Mouse (Mus musculus) C2C12 (cell line): ENCODE measurements at regions not wholly inside any gene's neighbourhood (a gene's known extent, or its start where the extent isn't known, plus 50 kb on each side); places are given as distances from the start of the nearest gene placed in this dataset.
A peak's percentile ranks its signal among the peaks of the same experiment; 100 is the strongest.

Source experiments
- H3K27me3 ChIP-seq: one replicate; pipeline ENCODE4 v1.6.1; 2011; ENCODE audit not compliant: control insufficient read depth, insufficient read depth, insufficient read length
- H3K36me3 ChIP-seq: one replicate; pipeline ENCODE4 v1.6.1; 2011; ENCODE audit not compliant: control insufficient read depth, insufficient read depth
- H3K4me3 ChIP-seq: one replicate; pipeline ENCODE4 v1.5.1; 2011; ENCODE audit warnings: mild to moderate bottlenecking, control low read depth; ENCODE audit not compliant: poor library complexity, insufficient read depth, severe bottlenecking
- H3K79me2 ChIP-seq: one replicate; pipeline ENCODE4 v1.6.1; 2011; ENCODE audit not compliant: control insufficient read depth, insufficient read depth
- H3K79me3 ChIP-seq: one replicate; pipeline ENCODE4 v1.6.1; 2011; ENCODE audit warnings: low read depth, control low read depth
- H3ac ChIP-seq: one replicate; pipeline ENCODE3; 2011; ENCODE audit warnings: low read depth; ENCODE audit not compliant: control insufficient read depth, insufficient read length
- CEBPB ChIP-seq: IDR thresholded peaks from one replicate; pipeline ENCODE4 v1.6.1; 2011; ENCODE audit warnings: low read depth, mild to moderate bottlenecking, control low read depth, moderate library complexity
- CTCF ChIP-seq: IDR thresholded peaks from one replicate; pipeline ENCODE4 v1.5.1; 2011; ENCODE audit not compliant: control insufficient read depth, insufficient read depth, insufficient read length
- FOSL1 ChIP-seq: IDR thresholded peaks from one replicate; pipeline ENCODE4 v1.8.0; 2011; ENCODE audit warnings: mild to moderate bottlenecking, low read length; ENCODE audit not compliant: poor library complexity, insufficient read depth, severe bottlenecking
- MAX ChIP-seq: IDR thresholded peaks from one replicate; pipeline ENCODE4 v1.6.1; 2011; ENCODE audit warnings: mild to moderate bottlenecking, control low read depth
- MYOD1 ChIP-seq: IDR thresholded peaks from one replicate; pipeline ENCODE4 v1.6.1; 2011; ENCODE audit warnings: low read depth; ENCODE audit not compliant: control insufficient read depth, insufficient read length
- MYOG ChIP-seq: IDR thresholded peaks from one replicate; pipeline ENCODE4 v1.6.1; 2011; ENCODE audit not compliant: control insufficient read depth, insufficient read length; ENCODE audit errors: extremely low read depth
- USF1 ChIP-seq: IDR thresholded peaks from one replicate; pipeline ENCODE4 v1.6.1; 2011; ENCODE audit warnings: low read depth, mild to moderate bottlenecking, control low read depth, moderate library complexity

DNA sequence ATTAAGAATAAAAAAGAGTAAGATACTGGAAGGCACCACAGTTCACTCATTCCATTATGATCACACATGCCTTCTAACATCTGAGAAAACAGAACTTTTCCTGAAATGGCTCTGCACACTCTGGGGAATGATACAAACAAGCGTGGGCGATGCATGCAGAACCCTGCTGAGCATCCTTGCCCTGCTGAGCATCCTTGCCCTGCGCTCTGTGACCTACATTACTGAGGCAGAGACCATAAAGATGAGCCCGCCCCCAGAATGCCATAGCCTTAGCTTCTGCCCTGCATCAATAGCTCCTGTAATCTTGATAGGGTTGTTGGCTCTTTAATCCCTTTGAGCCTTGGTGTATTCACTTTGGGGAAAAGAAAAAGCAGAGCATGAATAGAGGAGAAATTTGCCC lies 132.2 kb upstream of the B3gat2 start:
- no peaks in the 10 kb centered on the region for H3K79me2 ChIP-seq
- TF ChIP-seq MYOD1 (no peak), CEBPB (no peak), USF1 (no peak), MAX (no peak), FOSL1 (no peak), CTCF (no peak), MYOG (no peak)
- no peaks in the 10 kb centered on the region for H3K36me3 ChIP-seq
- H3K4me3 ChIP-seq = no peak overlapping the region
- no peaks in the 10 kb centered on the region for H3K79me3 ChIP-seq
- H3ac ChIP-seq = no peak overlapping the region
- H3K27me3 ChIP-seq = no peaks in the 10 kb centered on the region

- no peak for TF ChIP-seq CEBPB
- TF ChIP-seq CTCF = no peak
- peak; percentile 37 for TF ChIP-seq FOSL1
- no peak for TF ChIP-seq MYOD1
- Histone ChIP-seq H3K36me3 (no peaks in the 10 kb centered on the region), H3K4me3 (no peak overlapping the region), H3K79me2 (no peaks in the 10 kb centered on the region), H3ac (no peak overlapping the region), H3K27me3 (no peaks in the 10 kb centered on the region), H3K79me3 (no peaks in the 10 kb centered on the region)
These were observed 116.5 kb upstream of the B3gat2 start for GRCm38 (mm10) chr1:23645093-23645492.

DNA sequence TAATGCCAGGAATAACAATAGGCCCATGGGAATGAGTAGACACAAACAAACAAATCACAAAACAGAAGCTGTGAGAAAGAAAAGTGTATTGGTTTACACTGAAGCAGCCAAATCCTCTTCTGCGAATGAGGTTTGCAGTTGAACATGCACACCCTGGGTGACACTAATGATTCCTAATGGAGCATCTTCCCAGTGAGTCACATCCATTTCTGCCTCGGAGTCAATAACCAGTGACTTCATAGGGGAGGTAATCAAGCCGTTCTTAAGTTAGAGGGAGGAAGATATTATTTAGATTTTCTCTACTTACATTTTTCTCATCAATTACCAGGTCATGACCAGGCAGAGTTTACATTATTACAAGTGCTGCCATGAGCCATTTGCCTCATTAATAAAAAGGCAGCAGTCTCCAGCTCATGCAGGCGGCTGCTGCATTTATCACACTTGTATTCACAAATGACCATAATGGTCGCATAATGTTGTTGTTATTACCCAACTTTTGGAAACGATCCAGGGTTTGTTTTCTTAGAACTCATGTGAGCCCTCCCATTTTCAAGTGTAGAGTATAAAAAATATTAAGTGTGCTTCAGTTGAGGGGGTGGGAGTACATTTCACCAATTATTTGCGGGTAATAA lies 112.6 kb upstream of the B3gat2 start:
- Histone ChIP-seq H3K27me3 (no peaks in the 10 kb centered on the region), H3K4me3 (no peak overlapping the region)

DNA sequence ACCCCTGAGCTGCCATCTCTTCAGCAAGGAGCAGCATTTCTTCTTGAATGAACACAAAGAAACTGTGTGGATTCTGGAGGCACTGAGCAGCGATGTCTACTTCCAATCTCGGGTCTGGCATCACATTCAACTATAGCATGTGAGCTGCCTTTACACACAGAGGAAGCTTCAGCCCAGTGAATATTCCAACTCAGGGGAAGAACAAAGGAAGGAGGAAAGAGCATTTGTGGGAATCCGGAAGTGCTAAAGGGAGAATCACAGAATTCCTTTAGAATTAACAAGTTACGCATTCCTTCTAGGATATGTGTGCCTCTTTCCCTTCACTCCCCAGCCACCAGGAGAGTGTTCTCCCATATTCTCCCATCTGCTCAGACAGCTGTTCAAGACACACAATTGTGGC lies 111.7 kb upstream of the B3gat2 start:
- Histone ChIP-seq H3K36me3 (no peaks in the 10 kb centered on the region), H3K79me3 (no peaks in the 10 kb centered on the region), H3K27me3 (no peaks in the 10 kb centered on the region), H3K4me3 (no peak overlapping the region), H3ac (no peak overlapping the region), H3K79me2 (no peaks in the 10 kb centered on the region)
- TF ChIP-seq FOSL1 (no peak), CTCF (no peak), MAX (no peak), MYOD1 (no peak), CEBPB (no peak), USF1 (no peak), MYOG (no peak)

More for the DNA sequence above, 112.6 kb upstream of the B3gat2 start:
- Histone ChIP-seq H3K79me2 (no peaks in the 10 kb centered on the region), H3K36me3 (no peaks in the 10 kb centered on the region), H3K79me3 (no peaks in the 10 kb centered on the region), H3ac (no peak overlapping the region)
- TF ChIP-seq CTCF (no peak), MAX (no peak), FOSL1 (no peak), CEBPB (no peak), MYOD1 (no peak), USF1 (no peak), MYOG (no peak)

GRCm38 (mm10) chr1:23653628-23654027 lies 107.9 kb upstream of the B3gat2 start:
- Histone ChIP-seq H3K27me3 (no peaks in the 10 kb centered on the region), H3K4me3 (no peak overlapping the region), H3ac (no peak overlapping the region), H3K36me3 (no peaks in the 10 kb centered on the region), H3K79me2 (no peaks in the 10 kb centered on the region), H3K79me3 (no peaks in the 10 kb centered on the region)
- TF ChIP-seq MYOD1 (no peak), CTCF (no peak), CEBPB (no peak), USF1 (no peak), FOSL1 (no peak), MYOG (no peak), MAX (no peak)

DNA sequence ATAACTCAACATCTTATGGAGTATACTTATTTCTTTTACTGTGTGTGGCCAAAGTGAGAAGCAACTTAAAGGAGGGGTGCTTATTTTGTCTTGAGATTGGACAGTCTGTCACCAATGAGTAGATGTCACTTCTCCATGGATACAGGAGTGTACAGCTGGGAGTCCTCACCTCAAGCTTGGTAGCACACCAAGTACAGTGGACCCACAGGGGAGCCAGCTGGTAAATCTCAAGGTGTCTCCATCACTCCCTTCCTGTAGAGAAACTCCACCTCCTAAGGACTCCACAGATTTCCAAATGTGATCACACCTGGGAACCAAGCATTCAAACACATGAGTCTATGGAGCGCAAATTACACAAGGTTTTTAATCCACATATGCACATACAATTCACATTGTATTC lies 105.8 kb upstream of the B3gat2 start:
- no peak overlapping the region for H3ac ChIP-seq
- H3K36me3 ChIP-seq = no peaks in the 10 kb centered on the region
- no peaks in the 10 kb centered on the region for H3K27me3 ChIP-seq
- no peak for TF ChIP-seq CTCF
- H3K4me3 ChIP-seq = no peak overlapping the region
- H3K79me2 ChIP-seq = no peaks in the 10 kb centered on the region
- H3K79me3 ChIP-seq = no peaks in the 10 kb centered on the region
